Mouse (Mus musculus) heart, adult 2 months (tissue): ENCODE measurements around the gene Rbfox3.

ENCODE experiments used
- CTCF ChIP-seq: fragments of 200-600 bp; IDR thresholded peaks from 2 replicates; pipeline ENCODE4 v1.8.1; 2022; ENCODE audit warnings: antibody characterized with exemption, mild to moderate bottlenecking, moderate library complexity
- POLR2A ChIP-seq: fragments of 200-500 bp; IDR thresholded peaks from 2 replicates; pipeline ENCODE4 v1.6.1; 2011; ENCODE audit warnings: mild to moderate bottlenecking, low read depth, low read length, control low read depth; ENCODE audit not compliant: insufficient read depth

- TF ChIP-seq POLR2A = no peak
- no peak for TF ChIP-seq CTCF
These were observed 311.2 kb downstream of the Rbfox3 start for GRCm38 (mm10) chr11:118600168-118600567.
